Mouse (Mus musculus): ENCODE data around the gene Igsf11.
"Not testable (repeated sequence)": the region's sequence is repeated elsewhere in the genome, so short reads cannot be mapped to it uniquely, and the experiment has no call there.

Igsf11 gene

DNA sequence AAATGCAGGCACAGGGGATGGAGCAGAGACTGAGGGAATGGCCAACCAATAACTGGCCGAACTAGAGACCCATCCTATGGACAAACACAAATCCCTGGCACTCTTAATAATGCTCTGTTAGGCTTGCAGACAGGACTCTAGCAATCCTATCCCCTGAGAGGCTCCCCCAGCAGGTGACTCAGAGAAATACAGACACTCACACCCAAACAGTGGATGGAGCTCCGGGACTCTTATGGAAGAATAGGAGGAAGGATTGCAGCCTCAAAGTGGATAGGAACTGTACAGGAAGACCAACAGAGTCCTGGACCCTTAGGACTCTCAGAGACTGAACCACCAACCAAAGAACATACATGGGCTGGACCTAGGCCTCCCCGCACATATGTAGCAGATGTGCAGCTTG, 91.4 kb downstream of the Igsf11 start:
- DNase-seq, result not testable (repeated sequence)

DNA sequence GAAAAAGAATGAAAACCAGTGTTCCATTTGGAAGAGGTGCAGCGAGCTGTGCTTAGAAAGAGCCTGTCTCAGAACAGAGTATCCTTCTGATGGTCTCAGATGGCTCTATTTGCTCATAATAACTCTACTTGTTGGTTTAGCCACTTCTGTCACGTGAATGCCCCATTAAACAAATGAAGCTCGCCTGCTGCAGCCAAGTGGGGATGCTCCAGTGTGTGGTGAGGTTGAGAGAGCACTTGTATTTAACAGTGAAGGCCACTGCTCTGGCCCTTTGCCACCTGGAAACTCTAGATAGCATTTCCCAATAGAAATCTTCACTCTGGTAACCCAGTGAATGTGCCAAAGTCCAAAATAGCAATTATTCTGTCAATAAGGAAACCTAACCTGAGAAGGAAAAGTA, 92.9 kb downstream of the Igsf11 start:
- peak; percentile 9 for DNase-seq

DNA sequence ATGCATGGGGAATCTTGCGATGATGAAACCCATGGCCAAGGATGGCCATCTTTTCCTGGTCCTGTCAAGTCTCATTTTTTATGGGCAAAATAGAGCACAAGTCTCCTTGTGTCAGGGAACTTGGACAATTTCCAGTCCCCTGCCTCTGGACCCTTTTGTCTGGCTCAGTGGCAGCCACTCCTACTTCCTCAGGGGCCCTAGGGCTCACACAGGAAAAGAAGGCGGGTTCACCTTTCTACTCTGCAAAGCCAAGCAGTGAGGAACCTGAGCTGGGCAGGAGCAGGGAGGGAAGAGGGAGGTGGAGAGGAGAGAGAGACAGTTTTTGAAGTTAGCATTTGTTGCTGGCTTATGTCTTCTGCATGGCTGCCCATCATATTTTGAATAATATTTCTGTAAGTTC, 93.9 kb downstream of the Igsf11 start:
- DNase-seq, result no peak

DNA sequence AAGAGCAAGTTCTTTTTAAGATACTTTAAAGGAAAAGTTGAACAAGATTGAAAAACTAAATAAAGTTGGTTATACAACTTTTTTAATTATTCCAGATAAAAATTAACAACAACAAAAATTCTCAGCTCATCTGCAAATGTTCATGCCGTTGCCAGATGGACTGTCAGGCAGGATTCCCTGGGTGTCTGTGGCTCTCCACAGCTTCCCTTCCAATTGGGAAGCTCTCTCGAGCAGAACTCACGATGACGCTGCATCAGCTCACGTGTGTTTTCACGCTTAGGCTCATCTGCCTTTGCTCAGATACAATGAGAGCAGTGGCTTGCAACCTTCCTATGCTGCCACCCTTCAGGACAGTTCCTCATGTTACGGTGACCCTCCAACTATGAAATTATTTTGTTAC, 101.2 kb downstream of the Igsf11 start:
- DNase-seq, result no peak

DNA sequence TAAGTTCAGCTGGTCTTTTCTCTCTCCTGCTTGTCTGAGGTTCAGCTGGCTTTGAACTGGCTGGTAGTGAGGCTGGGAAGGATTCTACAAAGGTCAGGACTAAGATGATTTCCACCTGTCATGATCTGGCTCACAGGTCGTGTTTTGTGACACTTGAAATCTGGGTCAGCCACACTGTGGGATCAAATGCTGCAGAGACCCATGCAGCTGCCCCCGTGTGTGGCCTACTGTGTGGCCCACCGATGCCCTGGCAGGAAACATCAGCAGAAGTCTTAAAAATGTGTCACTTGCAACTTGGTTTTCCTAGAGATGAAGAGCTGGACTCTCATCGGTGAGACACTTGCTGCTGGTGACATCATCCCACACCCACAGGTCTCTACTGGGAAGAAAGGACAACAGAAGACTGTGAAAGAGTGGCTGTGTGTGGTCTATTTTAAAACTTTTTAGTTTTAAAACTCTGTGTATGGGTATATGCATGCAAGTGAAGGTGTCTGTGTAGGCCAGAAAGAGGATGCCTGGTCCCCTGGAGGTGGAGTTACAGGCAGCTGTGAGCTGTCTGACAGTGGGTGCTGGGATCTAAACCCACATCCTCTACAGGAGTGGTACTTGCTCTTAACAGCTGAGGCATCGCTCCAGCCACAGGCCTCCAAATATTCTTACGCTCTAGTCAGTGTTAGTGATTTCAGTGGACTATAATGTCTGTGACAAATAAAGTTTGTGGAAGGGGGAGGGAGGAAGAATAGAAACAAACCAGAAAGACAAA, 106.2 kb downstream of the Igsf11 start:
- DNase-seq, result no peak

DNA sequence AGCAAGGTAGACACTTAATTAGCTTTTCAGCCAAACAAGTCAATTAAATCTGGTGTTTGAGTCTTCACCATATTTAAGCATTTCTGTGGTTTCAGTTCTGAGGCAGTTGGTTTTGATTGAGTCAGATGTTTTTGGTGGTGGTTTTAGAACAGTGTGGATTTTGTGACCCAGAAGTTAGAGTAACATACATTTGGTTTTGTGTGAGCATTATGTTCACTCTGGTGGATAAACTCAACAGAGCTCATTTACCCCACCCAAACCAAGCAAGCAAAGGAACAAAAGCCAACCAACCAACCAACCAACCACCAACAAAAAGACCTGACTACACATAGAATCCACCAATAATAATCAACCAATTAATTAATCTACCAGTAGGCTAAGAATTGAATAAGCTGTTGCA, 106.8 kb downstream of the Igsf11 start:
- no peak for DNase-seq

DNA sequence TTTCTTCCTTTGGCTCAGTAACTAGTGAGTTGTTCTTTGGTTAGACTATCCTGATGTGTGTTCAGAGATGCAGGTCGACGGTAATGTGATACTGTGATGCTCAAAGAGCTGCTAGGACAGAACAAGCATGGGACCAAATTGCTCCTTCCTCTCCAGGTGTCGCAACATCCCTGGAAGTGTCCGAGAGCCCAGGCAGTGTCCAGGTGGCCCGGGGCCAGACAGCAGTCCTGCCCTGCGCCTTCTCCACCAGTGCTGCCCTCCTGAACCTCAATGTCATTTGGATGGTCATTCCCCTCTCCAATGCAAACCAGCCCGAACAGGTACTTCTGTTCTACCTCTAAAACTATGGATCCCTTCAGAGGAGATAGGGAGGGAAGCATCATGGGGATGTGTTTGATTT, 114.5 kb downstream of the Igsf11 start:
- DNase-seq, result no peak

DNA sequence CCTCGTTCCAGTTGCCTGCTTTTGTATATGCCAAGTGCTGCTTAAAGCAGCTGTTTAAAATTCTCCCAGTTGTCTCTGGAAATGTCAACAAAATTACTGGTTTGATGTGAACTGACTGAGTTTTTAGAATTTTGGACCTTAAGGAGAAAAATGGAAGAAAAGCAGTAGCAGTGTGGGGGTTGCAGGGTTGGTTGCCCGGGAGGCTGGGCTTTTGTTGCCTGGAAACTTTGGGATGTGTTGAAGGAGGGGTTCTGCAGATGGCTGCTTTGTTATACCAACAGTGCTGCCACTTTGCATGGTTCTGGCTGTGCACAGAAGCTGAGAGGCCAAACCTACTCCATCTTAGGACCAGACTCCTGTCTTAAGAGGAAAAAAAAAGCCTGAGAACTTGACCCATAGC, 127.0 kb downstream of the Igsf11 start:
- no peak for DNase-seq

DNA sequence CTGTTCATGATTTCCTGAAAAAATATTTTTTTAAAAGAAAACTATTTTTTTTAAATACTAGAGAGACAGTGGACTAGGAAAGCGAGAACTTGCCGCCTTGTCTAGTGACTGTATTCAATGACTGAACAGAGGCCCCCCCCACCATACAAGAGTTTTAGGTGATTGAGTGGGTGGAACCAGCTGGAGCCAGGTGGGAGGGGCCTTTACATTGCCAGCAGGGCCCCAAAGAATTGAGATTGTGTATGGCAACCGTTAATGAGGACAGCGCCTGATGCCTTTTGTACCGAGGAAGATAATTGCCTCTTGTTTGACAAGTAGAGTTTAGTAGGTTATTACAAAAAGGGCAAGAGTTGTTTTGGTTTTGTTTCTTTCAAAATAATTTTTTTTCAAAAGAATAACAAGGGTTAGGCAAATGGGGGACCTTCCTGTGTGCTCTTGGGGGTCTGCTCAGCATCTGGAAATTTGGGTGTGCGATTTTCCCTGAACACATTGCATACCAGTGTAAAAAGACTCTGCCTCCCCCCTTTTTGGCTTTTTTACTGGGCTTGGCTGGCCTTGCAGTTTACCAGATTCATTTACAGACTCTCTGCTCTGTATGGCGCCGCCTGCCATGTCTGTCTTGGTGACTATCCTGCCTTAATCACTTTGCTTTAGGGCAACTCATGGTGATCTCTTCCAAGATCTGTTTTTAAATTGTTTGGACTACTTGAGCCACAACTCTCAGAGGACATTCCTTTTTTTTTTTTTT, 133.7 kb downstream of the Igsf11 start:
- no peak for DNase-seq

DNA sequence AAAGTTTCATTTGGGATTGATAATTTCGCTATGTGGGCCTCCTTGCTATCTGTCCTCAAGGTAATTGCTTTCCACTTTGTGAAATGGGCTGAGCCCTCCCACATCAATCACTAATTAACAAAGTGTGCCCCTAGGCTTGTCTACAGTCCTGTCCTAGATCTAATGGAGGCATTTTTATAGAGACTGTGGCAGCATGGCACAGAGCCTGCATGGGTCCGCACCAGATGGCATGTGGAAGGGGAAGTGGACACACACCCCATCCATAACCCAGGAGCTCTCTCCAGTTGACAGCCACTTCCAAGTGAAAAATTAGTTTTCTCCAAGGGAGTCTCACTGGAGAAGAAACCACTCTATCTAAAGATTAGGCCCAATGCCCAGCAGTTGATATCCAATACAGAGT, 138.9 kb downstream of the Igsf11 start:
- peak; percentile 10 to 12 for DNase-seq

DNA sequence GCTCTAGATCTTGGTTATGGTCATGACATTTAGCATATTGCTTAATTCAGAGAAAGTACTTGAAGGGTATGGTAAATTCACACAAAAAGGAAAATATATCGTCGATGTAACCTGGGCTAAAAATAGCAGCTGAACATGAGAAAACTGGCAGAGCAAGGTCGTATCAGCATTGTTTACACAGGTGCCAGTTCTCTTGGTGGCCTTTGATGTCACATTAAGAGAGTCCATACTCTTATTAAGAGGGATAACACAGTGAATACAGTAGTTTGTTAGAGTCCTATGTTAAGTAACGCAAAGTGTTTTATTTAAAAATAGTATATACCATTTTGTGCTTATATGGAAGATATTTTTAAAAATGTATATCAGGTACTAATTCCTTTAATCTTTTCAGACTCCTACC, 144.8 kb downstream of the Igsf11 start:
- DNase-seq, result no peak

DNA sequence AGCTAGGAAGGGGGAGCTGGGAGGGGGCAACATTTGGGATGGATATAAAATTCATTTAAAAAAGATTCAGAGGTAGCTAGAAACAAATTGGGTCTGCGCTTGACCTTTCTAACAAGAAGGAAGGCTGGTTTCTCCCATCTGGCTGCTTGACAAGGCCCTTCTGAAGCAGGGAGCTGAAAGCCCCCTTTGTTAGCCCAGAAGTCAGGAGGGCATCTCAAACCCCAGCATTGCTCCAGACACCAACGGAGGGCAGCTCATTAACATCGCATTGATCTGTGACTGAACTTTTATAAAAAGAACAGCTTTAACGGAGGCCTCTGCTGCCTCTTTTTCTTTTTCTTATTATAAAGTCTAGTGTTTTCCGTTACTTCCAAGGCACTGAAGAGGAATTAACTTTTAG, 151.9 kb downstream of the Igsf11 start:
- DNase-seq, result no peak

DNA sequence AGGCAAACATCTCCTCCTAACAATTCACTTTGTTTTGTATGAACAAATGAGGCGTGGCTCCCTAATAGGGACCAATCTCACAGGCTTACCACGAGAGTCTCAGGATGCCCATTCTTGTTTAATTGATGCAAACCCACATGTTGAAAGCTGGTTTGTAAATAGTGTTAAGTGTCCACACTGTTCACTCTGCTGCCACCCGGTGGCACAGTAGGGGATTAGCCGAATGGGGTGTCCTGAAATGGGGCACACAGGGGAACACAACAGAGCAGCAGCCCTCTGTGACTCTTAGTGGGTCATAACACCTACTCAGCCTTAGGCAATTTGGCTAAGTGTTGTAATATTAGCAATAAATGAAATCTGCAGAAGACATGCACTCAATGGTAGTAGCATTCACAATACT, 156.4 kb downstream of the Igsf11 start:
- DNase-seq, result peak; percentile 36 to 48

DNA sequence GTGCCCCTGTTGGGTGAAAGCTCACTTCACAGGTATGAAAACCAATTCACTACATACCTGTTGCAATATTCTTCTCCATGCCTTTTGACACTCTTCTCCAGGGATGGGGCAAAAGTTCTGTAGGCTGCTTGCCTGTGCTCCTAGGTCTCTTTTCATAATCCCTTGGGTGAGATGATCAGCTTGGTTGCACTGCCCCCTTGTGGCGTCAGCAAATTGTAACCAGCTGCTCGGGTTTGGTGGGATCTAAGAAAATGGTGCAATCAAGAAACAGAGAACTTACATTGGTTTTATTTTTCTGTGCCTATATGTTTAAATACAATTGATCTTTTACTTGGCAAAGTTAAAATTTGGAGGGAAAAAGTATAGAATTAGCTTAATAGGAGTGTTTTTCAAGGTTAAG, 160.5 kb downstream of the Igsf11 start:
- DNase-seq, result peak; percentile 39 to 67

DNA sequence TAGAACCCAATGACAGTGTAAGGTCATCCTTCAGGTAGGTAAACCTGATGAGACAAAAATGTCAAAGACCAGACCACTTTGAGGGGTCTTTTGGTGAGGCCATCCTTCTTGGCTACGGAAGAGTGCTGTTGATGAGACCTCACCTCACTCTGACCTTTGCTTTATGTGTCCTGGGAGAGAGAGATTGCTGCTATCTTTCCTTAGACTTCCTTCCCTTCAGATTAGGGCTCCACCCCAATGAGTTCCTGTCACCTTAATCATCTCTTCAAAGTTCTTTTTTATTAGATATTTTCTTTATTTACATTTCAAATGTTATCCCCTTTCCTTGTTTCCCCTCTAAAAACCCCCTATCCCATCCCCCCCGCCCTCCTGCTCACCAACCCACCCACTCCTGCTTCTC, 161.3 kb downstream of the Igsf11 start:
- DNase-seq, result no peak

DNA sequence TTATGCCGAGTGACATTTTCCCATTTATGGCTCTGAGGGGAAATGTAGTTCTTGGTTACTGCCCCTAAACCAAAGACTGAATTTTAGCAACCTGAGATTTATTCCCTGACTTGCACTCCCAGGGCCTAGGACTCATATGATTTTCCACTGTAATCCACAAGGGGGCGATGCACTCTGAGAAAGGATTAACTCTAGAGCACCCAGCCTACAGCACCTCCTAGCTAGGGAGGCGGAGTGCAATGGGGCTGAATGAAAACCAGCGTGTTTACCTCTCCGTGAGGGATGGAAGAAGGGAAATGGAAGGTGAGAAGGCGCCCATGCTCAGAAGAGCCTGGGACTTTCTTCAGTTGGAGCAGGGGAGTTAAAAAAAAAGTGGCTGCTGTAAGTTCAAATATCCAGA, 163.6 kb downstream of the Igsf11 start:
- peak; percentile 25 to 28 for DNase-seq

DNA sequence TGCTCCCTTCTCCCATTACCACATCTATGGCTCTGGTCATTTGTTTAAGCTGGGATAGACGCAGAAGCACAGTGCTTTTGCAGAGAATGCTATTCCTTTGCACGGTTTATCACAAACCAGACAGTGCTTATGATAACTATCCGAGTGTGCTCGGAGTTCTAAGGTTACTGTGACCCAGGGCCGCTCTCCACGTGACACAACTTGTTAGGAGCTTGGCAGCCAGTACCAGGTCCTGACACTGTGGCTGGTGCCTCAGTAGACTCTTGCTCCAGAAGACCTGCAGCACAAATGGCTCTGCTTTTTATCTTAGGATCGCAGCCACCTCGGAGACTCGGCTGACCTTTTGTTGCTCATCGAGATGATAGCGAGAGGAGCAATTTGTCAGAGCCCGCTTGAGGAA, 164.5 kb downstream of the Igsf11 start:
- DNase-seq, result no peak

DNA sequence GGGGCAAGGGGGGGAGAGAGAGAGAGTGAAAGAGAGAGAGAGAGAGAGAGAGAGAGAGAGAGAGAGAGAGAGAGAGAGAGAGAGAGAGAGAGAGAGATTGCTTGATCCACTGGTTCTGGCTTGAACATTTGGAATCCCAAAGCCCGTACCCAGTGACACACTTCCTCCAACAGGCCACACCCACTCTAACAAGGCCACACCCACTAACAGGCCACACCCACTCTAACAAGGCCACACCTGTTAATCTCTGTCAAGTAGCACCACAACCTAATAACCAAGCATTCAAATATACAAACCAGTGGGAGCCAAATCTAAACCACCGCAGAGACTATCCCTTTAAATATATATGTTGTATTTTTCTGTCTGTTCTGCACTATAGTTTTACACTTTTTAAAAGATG, 166.4 kb downstream of the Igsf11 start:
- no peak for DNase-seq

DNA sequence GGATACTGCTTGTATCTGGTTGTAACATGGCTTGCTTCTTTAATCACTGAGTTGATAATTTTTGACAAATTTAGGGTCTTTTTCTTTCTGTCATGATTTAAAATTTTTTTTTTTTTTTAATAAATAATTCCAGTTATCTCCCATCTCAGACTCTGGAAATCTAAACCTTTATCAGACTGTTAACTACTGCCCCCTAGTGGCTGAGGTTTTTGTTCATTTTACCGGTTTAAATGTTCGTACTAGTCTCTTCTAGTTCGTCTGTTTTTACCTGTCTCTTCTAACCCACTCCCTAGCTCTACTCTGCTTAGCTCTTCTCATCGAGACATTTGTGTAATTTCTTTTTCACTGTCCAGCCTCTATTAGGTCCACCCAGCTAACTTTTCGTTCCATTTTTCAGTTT, 170.1 kb downstream of the Igsf11 start:
- DNase-seq, result peak; percentile 7 to 28

DNA sequence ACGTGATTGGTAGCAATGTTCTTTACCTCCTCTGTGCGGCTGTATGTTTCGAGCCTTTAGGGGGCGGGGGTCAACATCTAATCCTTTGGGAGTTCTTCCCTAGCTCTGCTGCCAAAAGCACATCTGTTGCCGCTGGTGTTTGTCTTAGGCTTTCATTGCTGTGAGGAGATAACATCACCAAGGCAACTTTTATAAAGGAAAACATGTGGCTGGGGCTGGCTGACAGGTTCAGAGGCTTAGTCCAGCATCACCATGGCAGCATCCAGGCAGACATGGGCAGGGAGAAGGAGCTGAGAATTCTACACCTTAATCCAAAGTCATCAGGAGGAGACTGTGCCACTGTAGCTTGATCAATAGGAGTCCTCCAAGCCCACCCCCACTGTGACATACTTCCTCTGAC, 173.1 kb downstream of the Igsf11 start:
- no peak for DNase-seq

DNA sequence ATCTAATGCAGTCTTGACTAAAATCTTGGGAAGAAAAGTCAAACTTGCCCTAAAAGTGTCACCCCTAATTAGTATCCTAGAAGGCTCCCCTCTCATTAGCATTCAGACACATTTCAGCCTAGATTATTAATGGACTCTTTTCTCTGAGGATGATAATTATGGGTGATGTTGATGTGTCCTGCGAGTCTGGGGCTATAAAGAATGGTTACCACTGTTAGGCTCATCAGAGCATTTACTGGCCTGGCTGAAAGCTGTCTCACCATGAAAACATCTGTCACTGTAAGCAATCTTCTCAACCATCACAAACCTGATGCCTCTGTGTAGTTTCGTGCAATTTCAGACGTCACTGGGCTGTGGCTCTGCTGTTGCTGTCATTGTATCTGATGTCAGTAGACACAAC, 179.0 kb downstream of the Igsf11 start:
- no peak for DNase-seq
